Mouse (Mus musculus): ENCODE measurements at regions not wholly inside any gene's neighbourhood (a gene's known extent, or its start where the extent isn't known, plus 50 kb on each side); places are given as distances from the start of the nearest gene placed in this dataset.

DNA sequence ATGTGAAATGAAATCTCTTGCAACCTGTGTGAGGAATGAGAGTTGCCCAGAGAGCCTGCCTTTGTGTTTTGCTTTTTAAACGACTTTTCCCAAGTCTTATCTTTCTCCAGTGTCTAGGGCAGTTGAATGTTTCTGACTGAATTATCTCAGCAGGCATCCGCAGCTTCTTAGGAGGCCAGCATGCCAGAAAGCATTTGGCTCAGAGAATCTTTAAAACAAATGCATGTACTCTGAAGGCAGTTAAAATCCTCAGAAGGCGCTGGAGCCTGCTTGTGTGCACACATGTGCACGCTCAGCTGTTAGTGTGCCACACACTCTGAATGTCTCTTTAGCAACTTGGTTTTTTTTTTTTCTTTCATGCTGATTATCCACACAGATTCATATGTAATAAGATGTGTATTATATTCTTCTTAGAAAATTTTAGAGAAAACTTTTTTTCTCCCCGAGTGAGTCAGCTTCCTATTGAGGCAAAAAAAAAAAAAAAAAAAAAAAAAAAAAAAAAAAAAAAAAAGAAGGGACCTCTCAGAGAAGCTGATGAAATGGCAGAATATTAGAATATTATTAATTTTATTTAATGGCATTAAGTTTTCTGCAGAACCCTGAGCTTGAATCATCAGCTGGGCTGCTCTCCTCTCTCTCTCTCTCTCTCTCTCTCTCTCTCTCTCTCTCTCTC lies 201.9 kb downstream of the Tmem38b start:
- DNase-seq (ENCODE audit: low spot score in 2 of 2) = no peak

DNA sequence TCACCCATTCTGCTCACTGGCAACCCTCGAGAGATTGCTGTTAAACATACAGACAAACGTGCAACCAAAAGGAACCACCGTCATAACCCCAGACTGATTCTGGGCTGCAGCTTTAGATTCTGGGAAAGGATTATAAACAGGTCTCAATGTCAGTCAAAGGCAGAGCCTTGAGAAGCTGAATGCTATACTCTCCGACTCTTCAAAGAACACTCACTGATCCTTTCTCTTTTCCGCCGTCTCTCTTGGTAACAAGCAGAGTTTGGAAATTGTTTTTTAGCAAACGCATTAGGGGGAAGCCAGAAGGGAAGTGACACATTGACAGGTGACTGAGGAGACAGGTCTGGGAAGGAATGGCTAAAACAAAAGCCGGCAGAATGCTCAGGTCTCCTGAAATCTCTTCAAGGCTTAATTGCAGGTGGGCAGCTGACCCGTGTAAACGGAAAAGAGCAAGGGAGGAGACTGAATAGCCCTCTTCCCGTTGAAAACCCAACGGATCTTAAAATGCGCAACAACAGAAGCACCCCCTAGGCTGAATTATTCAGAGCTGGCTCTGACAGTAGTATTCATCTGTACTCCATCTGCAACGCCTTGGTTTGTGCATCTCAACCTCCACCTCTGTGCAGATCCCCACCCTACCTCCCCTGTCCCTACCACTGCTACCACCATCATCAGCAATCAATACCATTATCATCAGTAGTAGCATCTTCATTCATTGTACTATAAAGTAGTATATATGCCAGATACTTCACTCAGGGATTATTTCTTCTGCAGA lies 219.6 kb downstream of the Tmem38b start:
- no peak for DNase-seq (ENCODE audit: low spot score in 2 of 2)

DNA sequence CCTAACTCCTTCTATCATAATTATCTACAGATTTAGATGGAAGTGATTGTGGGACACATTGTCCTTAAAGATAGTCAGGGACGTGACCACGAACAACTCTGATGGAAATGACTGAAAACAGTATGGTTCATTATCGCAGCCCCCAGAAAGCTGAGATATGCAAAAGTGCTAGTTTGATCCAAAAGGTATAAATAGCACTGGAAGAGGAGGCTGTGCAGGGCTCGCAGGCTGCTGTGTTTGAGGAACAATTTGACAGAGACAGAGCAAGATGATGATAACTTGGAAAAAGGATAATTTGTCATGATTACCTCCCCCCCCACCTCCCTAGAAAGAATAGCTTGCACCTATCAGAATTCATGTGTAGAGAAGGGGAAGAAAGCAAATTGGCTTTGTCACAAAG lies 238.5 kb downstream of the Tmem38b start:
- no peak for DNase-seq (ENCODE audit: low spot score in 2 of 2)

DNA sequence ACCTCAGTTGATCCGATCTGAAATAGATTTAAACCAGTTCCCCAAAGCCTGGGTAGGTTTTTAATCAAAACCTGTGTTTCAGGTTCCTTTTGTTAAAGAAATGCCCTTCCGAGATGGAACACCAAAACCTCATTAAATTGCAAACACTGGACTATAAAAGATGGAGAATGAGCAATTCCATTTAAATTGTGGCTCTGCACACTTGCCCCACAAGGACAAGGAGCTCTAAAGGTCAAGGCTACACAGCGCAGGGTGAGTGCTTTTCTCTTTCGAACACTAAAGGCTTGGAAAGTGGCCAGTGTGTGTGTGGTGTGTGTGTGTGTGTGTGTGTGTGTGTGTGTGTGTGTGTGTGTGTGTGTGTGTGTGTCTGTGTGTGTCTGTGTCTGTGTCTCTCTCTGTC lies 246.1 kb downstream of the Tmem38b start:
- no peak for DNase-seq (ENCODE audit: low spot score in 2 of 2)

DNA sequence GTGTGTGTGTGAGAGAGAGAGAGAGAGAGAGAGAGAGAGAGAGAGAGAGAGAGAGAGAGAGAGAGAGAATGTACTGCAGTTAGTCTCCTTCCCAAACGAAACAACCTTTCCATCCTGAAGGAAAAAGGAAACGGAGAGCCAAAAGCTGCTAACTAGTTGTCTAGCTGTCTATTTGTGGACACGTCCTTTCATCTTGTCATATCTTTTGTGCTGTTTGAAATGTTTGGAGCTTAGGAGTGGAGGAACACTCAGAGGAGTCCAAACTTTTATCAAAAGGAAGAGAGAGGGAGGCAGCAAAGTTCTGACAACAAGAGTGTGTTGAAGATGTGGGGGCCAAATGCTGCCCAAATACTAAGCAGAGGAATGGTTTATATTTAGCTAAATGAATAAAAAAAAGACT lies 246.6 kb downstream of the Tmem38b start:
- no peak for DNase-seq (ENCODE audit: low spot score in 2 of 2)

DNA sequence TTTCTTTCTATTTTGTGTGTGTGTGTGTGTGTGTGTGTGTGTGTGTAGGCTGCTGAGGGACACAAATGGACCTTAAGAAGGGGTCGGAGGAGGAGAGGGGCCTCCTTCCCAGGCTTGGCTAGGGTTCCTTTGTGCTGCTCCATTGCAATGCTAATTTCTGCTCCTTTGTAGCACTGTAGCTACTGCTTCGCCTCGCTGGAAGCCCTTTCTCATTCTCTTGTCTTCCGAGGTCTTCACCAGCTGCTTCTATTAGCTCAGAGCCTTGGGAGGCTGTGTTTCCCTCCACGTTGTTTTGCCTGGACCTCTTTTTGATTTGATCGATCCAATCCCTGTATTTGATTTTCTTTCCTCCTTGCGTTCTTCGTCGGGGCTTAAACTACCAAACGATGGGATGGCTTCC lies 247.1 kb downstream of the Tmem38b start:
- no peak for DNase-seq (ENCODE audit: low spot score in 2 of 2)

DNA sequence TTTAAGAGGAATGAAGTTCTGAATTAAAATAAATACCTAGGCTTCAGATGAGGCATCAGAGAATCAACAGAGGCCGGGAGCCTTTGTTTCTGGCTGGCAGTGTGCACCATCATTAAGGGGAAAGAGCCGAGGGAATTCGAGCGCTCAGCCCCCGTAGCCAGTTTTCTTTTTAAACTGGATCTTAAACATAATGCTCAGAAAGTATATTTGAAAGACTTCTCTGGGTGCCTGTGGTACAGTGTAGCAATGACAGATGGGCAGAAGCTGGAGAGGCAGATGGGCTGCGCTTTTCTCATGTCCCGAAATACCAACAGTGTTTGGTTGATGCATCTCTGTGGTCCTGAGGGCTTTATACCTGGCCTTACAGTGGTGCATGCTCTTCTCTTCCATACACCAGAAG lies 247.6 kb downstream of the Tmem38b start:
- no peak for DNase-seq (ENCODE audit: low spot score in 2 of 2)

DNA sequence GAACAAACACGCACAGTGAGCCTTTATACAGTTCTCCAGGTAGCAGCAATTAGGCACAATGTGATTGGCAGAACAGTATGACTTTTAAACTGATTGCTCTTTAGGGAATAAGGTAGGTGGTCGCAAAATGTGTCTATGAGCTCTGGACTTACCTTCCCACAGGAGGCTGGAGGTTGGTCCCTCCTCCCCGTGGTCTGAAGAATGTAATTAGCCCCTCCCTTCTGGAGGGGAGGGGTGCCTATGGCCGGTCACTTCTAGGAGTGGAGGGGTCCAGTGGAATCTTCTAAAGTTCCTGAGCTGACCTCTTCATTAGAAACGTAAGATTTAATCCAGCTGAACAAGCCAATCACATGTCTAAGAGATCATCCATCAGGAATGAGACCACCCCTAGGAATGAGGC lies 248.4 kb downstream of the Tmem38b start:
- no peak for DNase-seq (ENCODE audit: low spot score in 2 of 2)

DNA sequence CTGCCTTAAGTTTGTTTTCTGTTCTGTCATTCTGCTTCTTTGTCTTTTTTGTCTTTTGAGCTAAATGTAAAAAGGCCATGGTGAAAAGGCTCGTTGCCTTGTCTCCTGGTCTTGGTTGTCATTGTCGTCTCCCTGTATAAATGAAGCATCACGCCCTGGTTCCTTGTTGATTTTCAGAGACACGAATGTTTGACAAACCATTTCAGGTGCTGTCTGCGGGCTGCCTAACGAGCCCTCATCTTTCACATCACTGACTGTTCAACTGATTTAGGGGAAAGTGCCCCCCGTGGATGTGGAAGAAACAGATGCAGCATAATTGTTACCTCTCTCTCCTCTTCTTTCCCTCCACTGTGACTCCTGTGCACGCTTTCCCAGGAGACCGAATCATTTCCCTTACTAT lies 254.7 kb downstream of the Tmem38b start:
- DNase-seq (ENCODE audit: low spot score in 2 of 2) = no peak

DNA sequence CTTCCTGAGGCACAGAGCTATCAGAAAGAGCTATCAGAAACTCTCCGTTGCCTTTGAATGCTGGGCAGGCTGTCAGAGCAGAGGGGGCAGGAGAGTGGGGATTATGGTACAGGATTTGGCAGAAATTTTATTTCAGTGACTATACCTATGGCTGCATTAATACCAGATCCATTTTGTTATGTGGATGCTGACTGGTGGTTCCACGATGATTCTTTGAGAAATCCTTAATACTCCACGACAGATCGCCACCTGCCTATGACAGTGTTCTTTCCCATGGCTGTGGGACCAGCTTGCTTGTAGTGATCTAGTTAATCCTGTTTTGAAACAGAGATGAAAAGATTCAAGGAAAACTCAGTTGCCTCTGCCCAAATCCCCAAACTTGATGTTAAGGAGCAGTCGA lies 255.6 kb downstream of the Tmem38b start:
- DNase-seq (ENCODE audit: low spot score in 2 of 2) = no peak

DNA sequence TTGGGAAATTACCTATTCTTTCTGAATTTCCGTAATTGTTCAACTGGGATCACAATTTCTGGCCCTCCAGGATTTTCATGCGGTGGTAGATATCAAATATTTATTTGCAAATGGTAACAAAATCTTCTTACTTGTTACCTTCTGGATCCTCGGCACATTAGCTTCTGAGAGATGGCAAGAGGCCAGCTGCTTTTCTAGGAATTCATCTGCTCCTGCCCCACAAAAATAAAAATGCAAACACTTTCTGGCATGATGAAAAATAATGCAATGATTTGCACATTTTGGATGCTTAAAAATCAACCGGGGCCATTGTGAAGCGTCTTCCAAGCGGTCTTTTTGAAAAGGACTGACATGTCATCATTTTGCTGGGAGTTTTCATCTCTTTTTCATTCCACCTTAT lies 258.9 kb downstream of the Tmem38b start:
- DNase-seq (ENCODE audit: low spot score in 2 of 2) = no peak

DNA sequence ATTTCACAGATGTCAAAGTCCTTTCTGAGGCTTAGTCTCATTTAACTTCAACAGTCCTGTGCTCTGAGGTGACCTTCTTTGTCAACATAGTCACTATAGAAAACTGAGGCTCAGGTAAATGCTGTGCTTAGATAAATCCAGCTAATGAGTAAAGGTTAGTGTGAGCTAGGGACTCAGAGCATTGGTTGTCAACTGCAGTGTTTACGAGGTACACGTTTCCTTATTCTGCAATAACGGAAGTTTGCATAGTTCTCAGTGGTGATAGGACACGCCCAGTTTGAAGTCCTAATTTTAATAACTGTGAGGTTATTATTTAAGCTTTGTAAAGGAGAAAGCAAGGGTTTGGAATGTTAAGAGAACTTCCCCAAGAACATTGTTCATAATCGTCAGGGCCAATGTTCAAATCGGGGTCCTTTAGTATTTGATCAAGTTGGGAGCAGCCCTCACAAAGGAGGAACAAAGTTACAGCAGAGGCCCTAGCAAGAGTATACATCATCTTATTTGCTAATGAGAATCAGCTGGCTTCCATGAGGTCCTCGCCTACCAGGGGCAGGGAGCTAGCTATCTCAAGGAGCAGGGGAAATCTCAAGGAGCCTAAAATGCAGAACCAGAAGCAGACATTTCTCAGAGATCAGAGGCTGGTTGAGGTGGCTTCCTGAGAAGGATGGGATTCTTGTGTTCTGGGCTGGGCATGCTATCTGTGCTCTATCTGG lies 268.6 kb downstream of the Tmem38b start:
- no peak for DNase-seq (ENCODE audit: low spot score in 2 of 2)

DNA sequence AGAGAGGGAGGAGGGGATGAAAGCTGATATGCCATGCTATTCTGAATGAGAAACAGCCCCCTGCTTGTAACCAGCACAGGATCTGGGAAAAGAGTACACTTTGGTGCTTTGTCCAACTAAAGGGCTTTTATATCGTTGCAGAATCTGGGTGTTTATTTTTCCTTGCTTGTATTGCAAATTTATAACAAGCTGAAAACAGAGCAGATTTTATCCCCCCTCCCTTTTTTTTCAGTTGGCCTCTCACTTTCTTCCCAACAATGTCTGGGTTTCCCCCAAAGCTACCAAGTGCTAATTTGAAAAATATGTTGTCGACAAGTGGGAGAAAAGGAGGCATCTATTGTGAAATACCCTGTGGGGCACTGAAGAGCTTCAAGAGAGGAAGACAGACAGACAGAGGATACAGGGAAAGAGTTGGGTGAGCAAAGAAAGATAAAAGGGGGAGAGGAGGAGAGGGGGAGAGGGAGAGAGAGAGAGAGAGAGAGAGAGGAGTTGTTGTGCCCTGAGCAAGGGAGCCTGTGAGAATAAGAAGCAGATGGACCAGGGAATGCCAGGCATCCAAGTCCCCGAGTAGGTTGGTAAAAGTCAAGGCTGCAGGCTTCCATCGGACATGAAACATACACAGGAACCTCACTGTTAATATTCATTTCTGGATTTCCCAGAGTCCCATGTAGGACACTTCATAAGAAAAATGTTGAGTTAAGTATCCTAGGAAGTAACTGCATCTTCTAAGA lies 269.5 kb downstream of the Tmem38b start:
- no peak for DNase-seq (ENCODE audit: low spot score in 2 of 2)

DNA sequence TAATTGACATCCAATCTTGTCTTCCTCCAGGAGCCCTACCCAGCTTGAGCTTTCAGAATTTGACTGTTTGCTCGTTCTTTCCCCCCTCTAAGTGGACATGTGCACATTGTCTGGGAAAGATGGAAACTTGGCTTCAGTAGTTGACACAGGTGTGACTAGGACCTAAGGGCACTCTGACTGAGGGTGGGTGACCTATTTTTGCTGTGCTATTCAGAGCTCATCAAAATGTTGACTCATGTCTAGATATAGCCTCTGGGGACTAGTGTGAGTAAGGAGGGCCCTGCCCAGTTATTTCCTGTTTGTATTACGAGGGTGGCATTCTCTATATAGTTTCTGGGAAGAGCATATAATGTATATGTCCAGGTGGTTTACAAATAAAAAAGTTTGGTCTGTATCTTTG lies 271.7 kb downstream of the Tmem38b start:
- DNase-seq (ENCODE audit: low spot score in 2 of 2) = no peak

DNA sequence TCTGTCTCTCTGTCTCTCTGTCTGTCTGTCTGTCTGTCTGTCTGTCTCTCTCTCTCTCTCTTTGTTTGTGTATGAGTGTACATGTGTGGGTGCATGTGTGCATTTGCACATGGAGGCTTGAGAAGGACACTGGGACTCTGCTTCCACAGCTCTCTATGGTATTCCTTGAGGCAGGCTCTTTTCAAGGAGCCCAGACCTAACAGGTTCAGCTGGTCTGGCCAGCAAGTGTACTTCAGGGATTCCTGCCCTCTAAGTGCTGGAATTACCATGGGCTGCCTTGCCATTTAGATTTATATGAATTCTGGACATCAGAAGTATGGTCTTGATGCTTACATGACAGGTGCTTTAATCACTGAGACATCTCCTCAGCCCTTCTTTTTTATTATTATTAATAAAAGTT lies 274.4 kb downstream of the Tmem38b start:
- DNase-seq (ENCODE audit: low spot score in 2 of 2) = no peak

DNA sequence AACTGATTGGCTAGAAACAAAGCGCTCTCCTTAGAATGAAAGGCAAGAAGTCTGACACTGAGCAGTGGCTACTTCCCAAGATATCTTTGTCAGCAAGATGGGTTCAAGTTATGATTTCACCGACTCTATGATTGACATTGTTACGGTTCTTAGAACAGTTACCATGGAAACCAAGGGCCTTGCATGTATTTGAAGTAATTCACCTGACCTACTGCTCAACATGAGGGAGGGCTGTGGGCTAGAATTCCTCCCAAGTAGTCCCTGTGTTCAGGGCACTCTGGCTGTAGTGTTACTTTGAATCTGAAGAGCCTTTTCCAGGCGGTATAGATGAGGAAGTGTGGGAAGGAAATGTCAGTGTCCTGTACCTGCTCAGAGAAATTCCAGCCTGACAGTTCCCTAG lies 281.1 kb downstream of the Tmem38b start:
- no peak for DNase-seq (ENCODE audit: low spot score in 2 of 2)

DNA sequence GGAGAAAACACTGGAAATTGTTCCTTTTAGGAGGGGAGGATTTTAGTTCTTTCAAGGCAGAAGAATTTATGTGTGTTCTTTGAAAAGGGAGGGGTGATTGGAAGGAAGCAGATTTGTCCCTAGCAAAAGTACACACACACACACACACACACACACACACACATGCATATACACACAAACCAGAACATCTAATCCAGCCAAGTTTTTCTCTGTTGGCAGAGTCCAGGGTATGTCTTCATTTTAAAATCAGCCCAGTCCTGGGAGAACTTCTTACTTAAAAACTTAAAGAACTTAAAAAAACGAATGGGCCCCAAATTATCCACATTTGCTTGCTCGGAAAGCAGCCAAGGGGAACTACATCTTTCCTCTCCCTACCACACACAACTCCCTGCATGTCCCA lies 290.5 kb downstream of the Tmem38b start:
- DNase-seq (ENCODE audit: low spot score in 2 of 2) = no peak

DNA sequence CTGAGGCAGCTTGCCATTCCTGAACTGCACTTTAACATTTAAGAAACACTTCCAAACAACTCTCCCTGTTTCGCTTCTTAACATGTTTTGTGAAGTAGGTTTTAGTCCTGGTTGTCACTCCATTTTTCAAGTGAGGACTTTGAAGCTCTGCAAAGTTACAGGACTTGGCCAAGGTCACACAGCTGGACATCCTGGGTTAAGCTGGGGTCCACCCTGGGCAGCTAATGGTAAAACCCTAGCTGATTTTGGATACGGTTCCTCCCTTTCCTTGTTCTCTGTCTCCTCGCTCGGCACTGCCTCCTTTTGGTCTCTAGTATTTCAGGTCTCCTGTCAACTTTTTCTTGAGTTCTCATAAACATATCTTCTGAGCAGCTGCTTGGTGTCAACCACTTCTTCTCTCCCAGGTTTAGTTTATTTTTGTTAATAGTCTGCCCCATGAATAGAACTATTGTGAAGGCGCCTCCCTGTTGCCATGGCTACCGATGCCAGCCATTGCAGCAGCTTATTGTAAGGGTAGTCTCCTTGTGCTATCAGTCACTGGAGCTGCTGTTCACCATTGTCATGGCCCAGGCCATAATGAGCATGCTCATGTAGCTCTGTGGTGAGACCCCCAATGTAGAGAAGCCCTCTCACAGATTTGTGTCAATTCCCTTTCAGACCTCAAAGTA lies 292.5 kb downstream of the Tmem38b start:
- no peak for DNase-seq (ENCODE audit: low spot score in 2 of 2)

DNA sequence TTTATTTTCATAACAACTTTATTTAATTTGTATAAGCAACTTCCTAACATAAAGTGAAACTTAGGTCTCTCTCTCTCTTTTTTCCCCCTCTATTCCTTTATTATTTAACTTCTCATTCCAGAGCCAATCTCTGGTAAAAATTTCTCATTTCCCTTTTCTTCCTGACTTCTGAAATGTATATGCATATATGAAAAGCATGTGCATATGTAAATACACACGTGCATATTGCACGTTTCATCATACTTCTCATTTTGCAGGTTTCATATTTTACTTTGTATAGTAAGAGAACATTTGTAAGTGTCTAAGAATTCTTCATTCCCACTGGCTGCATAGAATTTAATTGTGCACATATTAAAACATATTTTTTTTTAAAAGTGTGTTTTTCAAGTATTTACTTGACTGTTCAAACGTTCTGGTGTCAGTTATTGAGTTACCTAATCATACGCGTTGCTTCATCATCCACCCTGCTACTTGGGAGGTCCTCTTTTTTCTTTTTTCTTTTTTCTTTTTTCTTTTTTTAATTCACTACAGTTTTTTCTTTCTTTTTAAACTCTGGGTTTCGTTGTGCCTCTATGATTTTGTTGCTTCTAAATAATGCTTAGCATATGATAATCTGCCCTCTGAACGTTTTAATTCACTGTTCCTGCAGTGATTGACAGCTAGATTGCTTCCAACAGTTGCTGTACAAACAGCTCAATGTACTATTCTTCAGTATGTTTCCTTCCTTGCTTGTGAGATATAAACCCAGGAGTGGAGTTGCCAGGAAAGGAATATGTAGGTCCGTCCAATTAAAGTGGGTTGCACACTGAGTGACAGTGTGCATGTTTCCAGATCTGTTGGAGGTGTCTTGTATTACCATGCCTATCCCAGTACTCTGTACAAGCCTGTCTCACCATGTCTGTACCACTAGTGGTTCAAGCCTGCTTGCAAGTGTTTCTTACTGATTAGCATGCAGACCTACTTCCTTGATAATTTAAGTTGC lies 303.2 kb downstream of the Tmem38b start:
- DNase-seq (ENCODE audit: low spot score in 2 of 2) = no peak

DNA sequence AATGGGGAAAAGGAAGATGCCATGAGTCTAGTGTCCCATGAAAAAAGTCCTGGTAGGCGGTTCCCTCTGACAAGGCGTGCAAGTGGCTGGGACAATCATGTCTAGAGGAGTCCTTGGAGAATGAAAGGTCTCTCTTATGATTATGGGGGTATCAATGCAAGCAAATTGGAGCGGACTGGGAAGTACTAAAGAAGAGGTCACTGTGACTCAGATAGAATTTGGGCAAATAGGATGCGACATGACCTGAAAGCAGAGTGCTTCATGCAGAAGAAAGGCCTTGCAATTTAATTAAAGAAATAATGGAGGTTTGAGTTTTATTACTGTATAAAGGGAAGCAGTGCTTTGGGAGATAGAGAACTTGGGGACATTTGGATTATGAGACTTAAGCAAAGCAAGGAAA lies 330.3 kb downstream of the Tmem38b start:
- no peak for DNase-seq (ENCODE audit: low spot score in 2 of 2)
